Mouse (Mus musculus): ENCODE data around the gene Xrcc5.

- no peak for TF ChIP-seq EP300 (IDR thresholded peaks at IDR 0.05; ENCODE audit: low read depth)
- no peak for TF ChIP-seq CTCF (IDR thresholded peaks at IDR 0.05; ENCODE audit: low read depth)
Observed at GRCm38 (mm10) chr1:72442747-72443146, 135.5 kb downstream of the Xrcc5 start.
